Mouse (Mus musculus) heart, adult 2 months (tissue): Measurements from ENCODE around the gene Prrx2.

Experiments
- CTCF ChIP-seq: fragments of 200-600 bp; IDR thresholded peaks from 2 replicates; pipeline ENCODE4 v1.8.1; 2022; ENCODE audit warnings: antibody characterized with exemption, mild to moderate bottlenecking, moderate library complexity
- EP300 ChIP-seq: fragments of 200-500 bp; IDR thresholded peaks from 2 replicates; pipeline ENCODE4 v1.6.1; 2011; ENCODE audit warnings: low read depth, low read length, control low read depth; ENCODE audit not compliant: insufficient read depth
- POLR2A ChIP-seq: fragments of 200-500 bp; IDR thresholded peaks from 2 replicates; pipeline ENCODE4 v1.6.1; 2011; ENCODE audit warnings: mild to moderate bottlenecking, low read depth, low read length, control low read depth; ENCODE audit not compliant: insufficient read depth

- no peak for TF ChIP-seq CTCF
- TF ChIP-seq POLR2A: no peak
- TF ChIP-seq EP300: no peak
These were observed 13.4 kb downstream of the Prrx2 start for GRCm38 (mm10) chr2:30848184-30848583.
